Mouse (Mus musculus) CD8-positive naive resting alpha-beta T cell, adult 2 months (primary cell): ENCODE measurements around the gene Xrra1.

Experiments used
- DNase-seq, 2 experiments: peaks; one replicate each; pipeline ENCODE4 v3.0.0; 2022; ENCODE audit warnings: low read depth in 2 of 2, low spot score in 2 of 2

Gene Xrra1

GRCm38 (mm10) chr7:99858813-99859585 is at the start of gene Xrra1:
Xrra1 (plus strand) TSS chr7:99859116.
- DNase-seq = peak; percentile 92 to 93

GRCm38 (mm10) chr7:99810814-99811213 is 48.1 kb upstream of the Xrra1 start:
- DNase-seq = no peak

- no peak for DNase-seq
Observed at GRCm38 (mm10) chr7:99811661-99812060, 47.3 kb upstream of the Xrra1 start.

- DNase-seq = peak; percentile 47 to 64
Observed at GRCm38 (mm10) chr7:99813394-99813793, 45.5 kb upstream of the Xrra1 start.

GRCm38 (mm10) chr7:99818181-99818725 is 40.7 kb upstream of the Xrra1 start:
- peak in 1 of 2 experiments; percentile 37 for DNase-seq

- no peak for DNase-seq
Observed at GRCm38 (mm10) chr7:99821953-99822352, 37.0 kb upstream of the Xrra1 start.

- no peak for DNase-seq
Observed at GRCm38 (mm10) chr7:99822426-99822825, 36.5 kb upstream of the Xrra1 start.

GRCm38 (mm10) chr7:99823045-99823663 is 35.8 kb upstream of the Xrra1 start:
- no peak for DNase-seq

GRCm38 (mm10) chr7:99824649-99825483 is 34.0 kb upstream of the Xrra1 start:
- no peak for DNase-seq

- no peak for DNase-seq
Observed at GRCm38 (mm10) chr7:99825511-99825910, 33.4 kb upstream of the Xrra1 start.

- no peak for DNase-seq
Observed at GRCm38 (mm10) chr7:99826096-99826495, 32.8 kb upstream of the Xrra1 start.

- DNase-seq = peak; percentile 84 to 92
Observed at GRCm38 (mm10) chr7:99828083-99828570, 30.8 kb upstream of the Xrra1 start, which contains the start of gene Neu3. Neu3 (minus strand) TSS chr7:99828417.

- no peak for DNase-seq
Observed at GRCm38 (mm10) chr7:99833115-99833845, 25.6 kb upstream of the Xrra1 start.

GRCm38 (mm10) chr7:99833846-99834222 is 25.1 kb upstream of the Xrra1 start:
- no peak for DNase-seq

GRCm38 (mm10) chr7:99834314-99834853 is 24.5 kb upstream of the Xrra1 start:
- no peak for DNase-seq

- DNase-seq = no peak
Observed at GRCm38 (mm10) chr7:99836781-99837180, 22.1 kb upstream of the Xrra1 start.

- DNase-seq = no peak
Observed at GRCm38 (mm10) chr7:99837358-99838071, 21.4 kb upstream of the Xrra1 start.

GRCm38 (mm10) chr7:99838241-99838640 is 20.7 kb upstream of the Xrra1 start:
- DNase-seq = no peak

GRCm38 (mm10) chr7:99845533-99846236 is 13.2 kb upstream of the Xrra1 start:
- no peak for DNase-seq
